Mouse (Mus musculus) embryo, embryonic 10 days (tissue): ENCODE results near the gene Tmem169.

Source experiments
- DNase-seq: peaks from one replicate; pipeline ENCODE4 v3.0.0-alpha.2; 2015; ENCODE audit warnings: low spot score

Gene Tmem169

DNA sequence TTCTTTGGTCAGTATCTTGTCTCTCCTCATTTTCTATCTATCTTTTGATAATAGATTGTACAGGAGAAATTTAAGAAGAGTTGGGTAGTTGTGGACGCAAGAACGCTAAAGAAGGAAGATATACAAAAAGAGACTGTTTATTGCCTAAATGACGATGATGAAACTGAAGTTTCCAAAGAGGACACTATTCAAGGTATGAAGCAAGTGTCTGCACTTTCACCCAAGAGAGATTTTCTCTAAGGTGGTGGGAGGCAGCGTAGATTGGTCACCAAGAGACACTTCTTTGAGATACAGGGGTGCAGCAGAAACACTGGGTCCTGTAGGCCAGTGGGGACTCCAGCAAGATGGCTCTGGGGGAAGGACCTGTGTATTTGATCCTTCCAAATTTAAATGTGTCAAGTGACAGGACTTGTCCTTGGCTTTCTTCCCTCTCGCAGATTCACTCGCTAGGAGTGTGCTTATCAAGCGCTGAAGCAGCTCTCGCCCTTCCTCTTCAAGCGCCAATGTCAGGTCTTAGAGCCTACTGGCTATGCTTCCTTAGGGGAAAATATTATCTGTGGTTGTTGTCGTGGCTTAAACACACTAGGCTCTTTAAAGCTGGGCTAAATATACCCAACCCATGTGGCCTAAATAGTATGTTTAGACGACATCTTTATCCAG lies 42.1 kb downstream of the Tmem169 start:
- no peak for DNase-seq

DNA sequence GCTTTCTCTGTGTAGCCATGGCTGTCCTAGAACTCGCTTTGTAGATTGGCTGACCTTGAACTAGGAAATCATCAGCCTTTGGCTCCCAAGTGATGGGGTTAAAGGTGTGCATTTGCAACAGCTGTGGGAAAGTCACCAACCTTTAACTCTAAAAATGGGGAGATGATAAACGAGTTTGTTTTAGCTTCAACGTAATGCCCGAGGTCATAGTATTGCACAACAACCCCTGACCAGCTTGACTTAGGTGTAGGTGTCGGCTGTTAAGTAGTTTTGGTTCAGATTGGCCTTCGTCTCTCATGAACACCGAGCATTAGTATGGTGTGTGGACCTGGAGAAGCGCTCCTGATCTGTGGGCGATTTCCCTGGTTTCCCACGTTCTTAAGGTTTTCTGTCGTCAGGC lies 50.6 kb downstream of the Tmem169 start:
- DNase-seq = no peak

DNA sequence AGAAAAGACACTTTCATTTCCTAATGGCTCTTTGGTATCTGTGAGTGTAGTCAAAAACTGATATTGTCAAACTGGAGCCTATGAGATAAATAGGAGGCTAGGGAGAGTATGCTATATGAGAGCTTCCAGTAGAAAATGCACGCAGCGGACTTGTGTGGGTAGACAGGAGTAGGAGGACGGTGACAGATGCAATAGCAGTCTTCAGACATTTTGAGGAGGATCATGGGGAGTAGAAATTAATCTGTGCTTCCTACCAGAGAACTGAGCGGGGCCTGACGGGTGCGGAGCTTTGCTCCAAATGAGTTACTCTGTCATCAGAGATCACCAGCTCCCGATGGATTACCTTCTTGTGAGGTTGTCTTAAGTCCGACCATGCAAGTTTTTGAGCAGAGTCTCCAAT lies 52.6 kb downstream of the Tmem169 start:
- no peak for DNase-seq

DNA sequence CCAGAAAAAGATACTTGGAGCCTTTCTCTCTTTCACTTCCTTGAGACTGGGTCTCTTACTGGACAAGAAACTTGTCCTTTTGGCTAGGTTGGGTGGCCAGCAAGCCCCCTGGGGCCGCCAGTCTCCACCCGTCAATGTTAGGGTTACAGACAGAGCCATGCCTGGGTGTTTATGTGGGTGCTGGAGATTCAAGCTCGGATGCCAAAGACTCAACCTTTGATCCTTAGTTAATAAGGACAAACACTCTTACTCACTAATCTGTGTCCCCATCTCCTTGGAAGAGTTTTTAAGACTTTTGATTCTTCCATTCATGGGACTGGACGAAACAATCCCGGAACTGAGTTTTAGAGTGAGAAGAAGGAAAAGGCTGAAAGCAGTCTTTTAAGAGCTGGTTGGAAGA lies 54.2 kb downstream of the Tmem169 start:
- no peak for DNase-seq

DNA sequence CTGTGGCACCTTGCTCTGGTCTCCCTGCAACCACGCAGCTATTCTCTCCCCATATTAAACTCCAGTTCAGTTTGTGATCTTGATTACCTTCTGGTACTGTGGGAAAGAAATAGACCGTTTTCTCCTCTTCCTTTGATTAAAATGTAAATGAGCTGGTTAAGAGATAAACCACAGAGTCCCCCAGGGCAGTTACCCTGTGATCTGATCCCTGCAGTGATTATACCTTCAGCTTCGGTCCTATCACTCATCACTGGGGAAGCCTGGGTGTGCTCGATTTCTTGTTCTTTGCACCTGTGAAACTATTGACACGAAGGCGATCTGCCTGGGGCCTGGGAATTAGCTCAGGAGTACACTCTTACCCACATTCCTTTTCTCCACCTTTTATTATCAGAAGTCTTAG lies 63.7 kb downstream of the Tmem169 start:
- no peak for DNase-seq
